ENCODE assay signal across 18 mouse cellular contexts in genomic region chr16:91698995-91699394, GRCm38 (mm10).
"Had no signal": no experiment of that assay in that cellular context is flagged by ENCODE, and none has a peak within 500 bp of the region (broad histone marks: within the 10 kb centered on the region; RNA-seq: fewer than 3 reads in every experiment).

No protein-coding gene starts in this region.

- H3K4me2 ChIP-seq: lung, embryonic 14.5 days; midbrain, embryonic 13.5 days; neural tube, embryonic 13.5 days; neural tube, embryonic 15.5 days; stomach, embryonic 15.5 days had no signal

- H3K27ac ChIP-seq: liver, embryonic 14.5 days; midbrain, embryonic 10.5 days; midbrain, embryonic 13.5 days; neural tube, embryonic 13.5 days; neural tube, embryonic 15.5 days; stomach, embryonic 15.5 days; stomach, postnatal 0 days had no signal

- H3K9ac ChIP-seq: liver, embryonic 14.5 days; lung, embryonic 14.5 days; midbrain, embryonic 13.5 days; neural tube, embryonic 13.5 days; neural tube, embryonic 15.5 days; stomach, embryonic 15.5 days had no signal

- ATAC-seq: midbrain, embryonic 13.5 days; midbrain, embryonic 16.5 days had no signal

- H3K27me3 ChIP-seq: megakaryocyte, embryonic 14.5 days; midbrain, embryonic 13.5 days; neural tube, embryonic 13.5 days; neural tube, embryonic 15.5 days; stomach, embryonic 15.5 days had no signal

- DNase-seq: lung, adult 18-20 months; lung, embryonic 14.5 days; lung, postnatal 10 days; lung, postnatal 4 days; right cerebral cortex, postnatal 14 days; thymus, adult 2 months; thymus, postnatal 25 days; thymus, postnatal 4 days had no signal

- H3K9me3 ChIP-seq: megakaryocyte, embryonic 14.5 days; midbrain, embryonic 10.5 days; midbrain, embryonic 13.5 days; neural tube, embryonic 13.5 days; neural tube, embryonic 15.5 days; stomach, embryonic 15.5 days had no signal

- H3K4me3 ChIP-seq: megakaryocyte, embryonic 14.5 days; midbrain, embryonic 10.5 days; midbrain, embryonic 13.5 days; myocyte; neural tube, embryonic 13.5 days; neural tube, embryonic 15.5 days; stomach, embryonic 15.5 days had no signal

- H3K4me1 ChIP-seq: midbrain, embryonic 13.5 days; neural tube, embryonic 13.5 days had no signal
